Mouse (Mus musculus): ENCODE results near the gene Oas1g. TPM values are rescaled to one million over a fixed set of nuclear protein-coding genes. Genes with fewer than 3 reads are reported as not detected.

The Oas1g gene
- total RNA-seq, 2 experiments from 2014 or later, result not detected

Small RNAs within 50 kb of the gene (microRNA-seq; reads per million reads assigned to microRNA genes)
- gene Gm22907, result 0 reads per million in 2 experiments

Other genes with a start within 250 kb of the Oas1g start
- 10 to 100 TPM; 92.7 to 97.3 TPM for gene Rasal1, start 238.8 kb downstream of the Oas1g start, total RNA-seq (2021)
- 10 to 100 TPM; 70.7 to 75.2 TPM for gene Dtx1, start 175.7 kb downstream of the Oas1g start, total RNA-seq (2021)
- under 1 TPM in 1 of 2 experiments, not detected in 1; 0.30 TPM for gene Oas2, start 137.8 kb downstream of the Oas1g start, total RNA-seq (2021)
- not detected for gene Oas3, start 110.0 kb downstream of the Oas1g start, total RNA-seq (2021)
- gene Oas1e, start 92.1 kb downstream of the Oas1g start, total RNA-seq (2021), result not detected
- under 1 TPM; 0.35 to 0.46 TPM for gene Oas1c, start 75.1 kb downstream of the Oas1g start, total RNA-seq (2021)
- gene Oas1f, start 40.2 kb downstream of the Oas1g start, total RNA-seq (2021), result not detected
- gene Oas1h, start 26.2 kb downstream of the Oas1g start, total RNA-seq (2021), result not detected
- under 1 TPM in 1 of 2 experiments, not detected in 1; 0.33 TPM for gene Oas1a, start 19.9 kb upstream of the Oas1g start, total RNA-seq (2021)
- not detected for gene Oas1d, start 26.9 kb upstream of the Oas1g start, total RNA-seq (2021)
- 100 to 1,000 TPM; 217 to 224 TPM for gene Rph3a, start 122.5 kb upstream of the Oas1g start, total RNA-seq (2021)